Mouse (Mus musculus): ENCODE results near the gene Pou1f1.
A peak's percentile ranks its signal among the peaks of the same experiment; 100 is the strongest.

Pou1f1 gene

DNA sequence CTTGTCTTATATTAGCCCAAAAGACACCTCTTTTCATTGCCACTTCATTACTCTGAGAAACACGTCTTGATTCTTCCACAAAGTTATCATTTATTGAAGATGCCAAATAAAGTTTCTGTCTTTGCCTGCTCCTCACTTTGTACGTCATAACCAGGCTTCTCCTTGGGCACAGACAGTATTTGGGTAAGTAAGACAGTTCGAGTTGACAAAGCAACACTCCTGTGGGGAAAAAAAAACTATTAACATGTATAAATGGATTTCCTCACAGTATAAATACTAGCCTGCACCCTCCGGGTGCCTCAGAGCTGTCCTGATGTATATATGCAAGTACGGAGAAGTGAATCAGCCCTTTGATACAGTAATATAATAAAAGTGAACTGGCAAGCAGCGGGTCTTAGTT, at the start of gene Pou1f1:
TSS of gene Pou1f1 (plus strand) at position 301 of the 400 bp plus-strand sequence.
- no peak for DNase-seq (ENCODE audit: low spot score in 2 of 2)

DNA sequence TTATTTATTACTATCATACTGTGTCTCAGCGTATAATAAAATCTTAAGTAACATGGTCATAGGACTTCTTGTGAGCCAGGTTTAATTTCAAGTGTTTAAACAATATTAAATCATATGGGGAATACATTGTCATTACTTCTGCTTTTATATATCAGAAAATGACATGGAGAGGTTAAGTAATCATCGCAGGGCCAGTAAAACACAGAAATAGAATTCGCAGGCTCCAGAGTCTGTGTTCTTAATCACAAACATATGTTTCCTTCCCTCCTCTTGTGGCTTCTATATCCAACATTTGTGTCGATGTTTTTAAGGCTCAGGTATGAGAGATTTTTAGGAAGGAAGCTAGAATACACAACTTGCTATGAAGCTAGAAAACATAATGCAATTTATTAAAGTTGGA, 49.7 kb upstream of the Pou1f1 start:
- no peak for DNase-seq (ENCODE audit: low spot score in 2 of 2)

DNA sequence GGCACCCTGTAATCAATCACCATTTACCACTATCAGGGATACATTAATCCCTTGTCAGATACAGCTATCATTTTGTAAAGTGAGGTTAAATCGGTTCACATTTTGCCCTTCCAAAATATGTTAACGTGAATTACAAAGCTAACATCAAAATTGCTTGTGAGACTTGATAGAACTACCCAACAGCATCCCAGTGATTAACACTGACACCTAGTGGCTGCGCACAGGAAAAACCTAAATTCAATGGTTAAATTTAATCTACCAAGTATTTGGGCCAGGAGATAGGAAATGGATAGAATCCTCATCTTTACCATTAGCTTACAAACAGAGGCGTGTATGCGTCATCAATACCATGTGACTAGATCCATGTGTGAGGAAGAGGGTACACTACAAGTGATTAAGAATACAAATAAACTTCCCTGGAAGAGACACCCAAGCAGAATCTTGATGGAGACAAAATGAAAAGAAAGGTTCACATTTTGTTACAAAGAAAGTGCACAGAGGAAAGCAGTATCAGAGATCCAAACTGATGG, 47.8 kb upstream of the Pou1f1 start:
- DNase-seq (ENCODE audit: low spot score in 2 of 2): peak in 1 of 2 experiments; percentile 51

DNA sequence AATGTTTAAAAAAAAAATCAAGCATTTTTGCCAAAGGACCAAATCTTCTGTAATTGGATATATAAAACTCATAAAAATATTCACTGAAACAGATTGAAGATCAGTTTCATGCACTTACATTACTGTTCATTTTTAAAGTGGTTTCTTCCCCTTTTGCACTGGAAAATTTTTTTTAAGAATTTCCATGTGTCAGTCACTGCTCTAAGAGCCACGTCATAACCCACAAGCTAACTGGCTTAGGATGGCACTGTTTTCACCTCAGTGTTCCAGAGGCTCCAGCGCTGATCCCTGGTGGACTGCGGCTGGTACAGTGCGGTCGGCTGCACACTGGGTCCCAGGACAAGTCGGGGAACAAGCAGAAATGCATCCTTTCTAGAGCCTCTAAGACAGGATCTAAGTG, 34.6 kb upstream of the Pou1f1 start:
- no peak for DNase-seq (ENCODE audit: low spot score in 2 of 2)

DNA sequence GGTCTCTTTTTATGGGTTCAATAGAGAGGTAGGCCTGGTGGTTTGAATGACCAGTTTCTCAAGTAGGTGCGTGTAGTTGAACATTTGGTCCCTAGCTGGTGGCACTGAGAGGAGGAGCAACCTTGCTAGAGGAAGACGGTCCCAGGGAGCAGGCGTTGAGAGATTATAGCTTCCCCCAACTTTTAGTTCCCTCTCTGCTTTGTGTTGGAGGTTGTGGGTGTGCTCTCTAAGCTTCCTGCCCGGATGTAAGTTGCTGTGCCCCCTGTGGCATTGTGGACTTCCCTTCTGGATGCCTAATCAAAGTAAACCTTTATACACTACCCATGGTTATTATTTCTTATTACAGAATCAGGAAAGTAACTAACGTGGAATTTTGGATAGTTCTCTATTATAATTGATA, 24.3 kb upstream of the Pou1f1 start:
- no peak for DNase-seq (ENCODE audit: low spot score in 2 of 2)

DNA sequence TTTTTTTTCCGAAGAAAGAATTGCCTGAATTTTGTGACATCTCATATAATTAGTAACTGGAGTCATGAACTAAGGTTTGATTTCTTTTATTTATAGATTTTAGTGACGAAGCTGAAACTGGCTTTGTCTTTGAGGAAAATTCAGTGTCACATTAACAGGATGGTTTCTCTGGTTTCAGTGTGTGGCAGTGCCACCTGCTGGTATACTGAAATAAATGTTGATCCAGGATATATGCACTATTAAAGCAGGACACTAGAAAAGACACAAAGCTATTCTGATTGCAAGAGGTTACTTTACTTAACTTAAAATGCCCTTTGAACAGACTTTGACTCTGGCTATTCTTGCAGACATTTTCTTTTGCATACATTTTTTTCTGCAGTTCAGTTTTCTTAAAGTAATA, 23.3 kb upstream of the Pou1f1 start:
- peak; percentile 22 to 48 for DNase-seq (ENCODE audit: low spot score in 2 of 2)

DNA sequence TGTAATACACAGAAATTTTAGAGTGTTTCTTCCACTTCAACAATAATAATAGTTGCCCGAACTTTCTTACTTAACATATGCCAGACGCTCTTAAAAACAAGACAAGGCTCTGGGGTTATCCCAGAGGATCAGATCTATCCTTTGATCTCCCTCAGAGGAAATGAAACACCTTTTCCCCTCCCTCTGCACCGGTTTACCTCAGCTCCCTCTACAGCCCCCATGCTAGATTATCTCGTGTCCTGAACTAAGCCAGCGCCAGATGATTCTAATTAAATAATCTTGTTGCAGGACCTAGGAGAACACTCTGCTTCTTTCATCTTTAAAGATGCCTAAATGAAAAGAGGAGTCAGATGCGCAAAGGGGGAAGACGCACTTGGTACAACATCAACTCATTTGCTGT, 6.1 kb upstream of the Pou1f1 start:
- DNase-seq (ENCODE audit: low spot score in 2 of 2): no peak

DNA sequence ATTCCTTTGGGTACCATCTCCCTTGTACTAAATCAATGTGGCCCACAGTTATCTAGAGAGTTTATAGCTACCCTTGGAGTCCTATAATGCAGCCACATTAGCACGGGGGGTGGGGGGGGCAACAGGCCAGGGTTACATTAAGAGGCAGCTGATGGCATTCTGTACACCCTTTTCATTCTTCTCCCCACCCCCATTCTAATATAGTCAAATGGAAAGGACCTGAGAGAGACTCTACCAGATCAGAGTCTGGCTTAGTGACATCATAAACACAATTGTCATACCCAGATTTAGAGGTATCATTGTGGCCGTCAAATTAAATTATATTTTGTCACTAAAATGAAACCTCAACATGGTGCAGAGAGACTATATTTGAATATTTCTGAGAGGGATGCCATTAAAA, 5.7 kb downstream of the Pou1f1 start:
- no peak for DNase-seq (ENCODE audit: low spot score in 2 of 2)

DNA sequence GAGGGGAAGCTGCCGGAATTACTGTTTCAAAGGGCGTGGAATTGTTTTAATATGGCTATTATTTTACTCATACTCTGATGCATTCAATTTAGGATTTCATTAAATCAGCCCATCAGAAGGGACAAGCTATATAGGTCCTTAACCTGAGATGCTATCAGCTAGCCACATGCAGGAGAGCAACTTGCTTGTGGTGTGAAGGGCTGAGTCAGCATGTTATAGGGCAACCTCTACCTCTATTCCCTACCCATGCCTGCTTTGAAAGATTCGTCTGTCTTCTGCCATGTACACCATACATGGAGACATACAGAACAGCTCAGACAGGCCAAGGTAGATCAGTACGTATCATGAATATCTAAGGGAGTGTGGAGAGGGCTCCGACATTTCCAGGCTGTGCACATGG, 6.4 kb downstream of the Pou1f1 start:
- no peak for DNase-seq (ENCODE audit: low spot score in 2 of 2)

DNA sequence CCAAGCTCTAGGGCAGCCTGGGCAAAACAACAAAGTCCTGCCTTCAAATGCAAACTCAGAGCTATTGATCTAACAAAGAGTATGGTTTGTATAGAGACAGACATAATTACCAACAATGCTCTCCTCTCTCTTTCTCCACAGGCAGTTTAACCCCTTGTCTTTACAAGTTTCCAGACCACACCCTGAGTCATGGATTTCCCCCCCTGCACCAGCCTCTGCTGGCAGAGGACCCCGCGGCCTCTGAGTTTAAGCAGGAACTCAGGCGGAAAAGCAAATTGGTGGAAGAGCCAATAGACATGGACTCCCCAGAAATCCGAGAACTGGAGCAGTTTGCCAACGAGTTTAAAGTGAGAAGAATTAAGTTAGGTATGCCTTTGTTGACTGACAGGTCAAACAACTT, 9.3 kb downstream of the Pou1f1 start:
- no peak for DNase-seq (ENCODE audit: low spot score in 2 of 2)

DNA sequence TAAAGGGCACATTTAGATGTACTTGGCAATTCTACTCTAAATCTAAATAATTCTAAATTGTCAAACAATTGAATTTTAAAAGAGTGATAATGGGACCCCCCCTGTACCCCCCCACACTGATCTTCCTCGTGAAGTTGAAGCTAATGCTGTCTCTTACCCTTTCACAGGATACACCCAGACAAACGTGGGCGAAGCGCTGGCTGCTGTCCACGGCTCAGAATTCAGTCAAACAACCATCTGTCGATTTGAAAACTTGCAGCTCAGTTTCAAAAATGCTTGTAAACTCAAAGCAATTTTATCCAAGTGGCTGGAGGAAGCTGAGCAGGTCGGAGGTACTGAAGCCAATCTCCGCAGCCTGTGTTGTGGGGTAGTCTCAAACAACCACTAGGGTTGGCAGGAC, 11.4 kb downstream of the Pou1f1 start:
- DNase-seq (ENCODE audit: low spot score in 2 of 2): peak; percentile 83 to 88

DNA sequence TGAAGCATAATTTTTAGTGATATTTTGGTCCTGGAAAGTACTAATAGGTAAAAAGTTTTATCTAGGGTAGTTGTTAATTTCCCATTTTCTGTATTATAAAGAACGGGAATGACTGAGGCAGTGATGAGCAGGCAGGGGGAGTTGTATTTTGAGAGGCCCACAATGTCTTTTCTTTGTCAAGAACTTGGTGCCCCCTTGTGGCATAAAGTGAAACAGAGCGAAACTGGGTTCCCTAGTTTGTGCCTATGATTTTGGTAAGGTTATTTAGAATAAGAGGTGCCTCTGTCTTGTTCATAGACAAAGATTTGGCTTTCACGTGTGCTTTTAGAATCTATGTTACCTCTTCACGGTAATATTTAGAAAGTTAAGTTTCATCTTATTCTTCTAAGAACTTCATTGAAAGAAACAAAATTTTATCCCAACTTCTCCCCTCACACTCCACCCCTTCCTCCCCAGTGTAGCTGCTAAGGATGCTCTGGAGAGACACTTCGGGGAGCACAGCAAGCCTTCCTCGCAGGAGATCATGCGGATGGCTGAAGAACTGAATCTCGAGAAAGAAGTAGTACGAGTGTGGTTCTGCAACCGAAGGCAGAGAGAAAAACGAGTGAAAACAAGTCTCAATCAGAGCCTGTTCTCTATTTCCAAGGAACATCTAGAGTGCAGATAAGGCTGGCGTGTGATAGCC, 13.1 kb downstream of the Pou1f1 start:
- DNase-seq (ENCODE audit: low spot score in 2 of 2): peak; percentile 45 to 79

DNA sequence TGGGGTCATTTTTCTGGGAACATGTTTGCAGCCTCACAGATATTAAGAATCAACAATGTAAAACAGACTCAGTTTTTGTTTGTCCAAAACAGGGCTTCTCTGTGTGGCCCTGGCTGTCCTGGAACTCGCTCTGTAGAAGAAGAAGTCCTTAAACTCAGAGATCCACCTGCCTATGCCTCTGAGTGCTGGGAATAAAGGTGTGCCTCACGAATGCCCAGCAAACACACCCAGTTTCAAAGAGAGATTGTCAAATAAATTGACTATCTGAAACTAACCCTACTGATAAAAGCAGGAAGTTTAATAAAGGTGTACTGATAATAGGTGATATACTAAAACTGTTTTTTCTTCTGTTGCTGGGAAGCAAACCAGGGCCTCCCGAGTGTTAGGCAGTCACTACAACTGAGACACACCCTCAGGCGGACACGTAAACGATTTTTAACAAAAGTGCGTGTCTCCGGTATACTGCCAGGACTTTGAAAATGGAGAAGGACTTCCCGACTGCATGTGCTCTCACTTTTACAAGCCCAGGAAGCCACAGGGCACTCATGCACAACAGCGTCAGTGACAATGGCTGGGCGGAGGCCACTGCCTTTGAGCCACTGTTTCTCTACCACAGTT, 23.5 kb downstream of the Pou1f1 start:
- no peak for DNase-seq (ENCODE audit: low spot score in 2 of 2)

DNA sequence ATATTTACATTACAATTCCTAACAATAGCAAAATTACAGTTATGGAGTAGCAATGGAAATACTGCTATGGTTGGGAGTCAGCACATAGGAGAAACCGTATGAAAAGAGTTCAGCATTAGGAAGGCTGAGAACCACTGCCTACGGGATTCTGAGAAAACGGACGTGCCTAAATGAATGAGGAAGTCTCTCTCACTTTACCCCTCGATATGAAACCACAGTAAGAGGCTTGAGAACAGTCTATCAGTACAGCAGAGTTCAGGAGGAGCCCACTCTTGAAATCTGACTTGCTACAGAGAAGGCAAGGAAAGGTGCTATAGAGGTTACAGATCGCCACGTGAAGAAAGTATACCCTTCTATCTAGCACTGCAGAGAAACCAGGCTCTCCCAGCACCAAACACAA, 28.6 kb downstream of the Pou1f1 start:
- DNase-seq (ENCODE audit: low spot score in 2 of 2): no peak

DNA sequence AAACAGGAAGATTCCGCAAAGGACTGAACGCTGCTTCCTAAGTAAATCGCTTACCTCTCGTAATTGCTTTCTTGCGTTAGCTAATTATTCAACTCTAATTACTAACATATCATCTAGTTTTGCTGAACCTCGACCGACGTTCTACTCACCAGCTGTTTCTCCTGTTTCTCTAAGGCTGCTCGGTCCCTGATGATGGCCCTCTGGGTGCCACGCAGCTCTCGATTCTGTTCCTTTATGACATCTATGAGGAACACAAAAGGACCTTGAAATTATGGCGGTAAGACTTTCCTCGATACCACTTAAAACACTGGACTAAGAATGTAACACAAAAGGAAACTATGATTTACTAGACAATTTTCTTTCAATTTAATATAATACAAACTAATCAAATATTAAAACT, 30.5 kb downstream of the Pou1f1 start:
- no peak for DNase-seq (ENCODE audit: low spot score in 2 of 2)

DNA sequence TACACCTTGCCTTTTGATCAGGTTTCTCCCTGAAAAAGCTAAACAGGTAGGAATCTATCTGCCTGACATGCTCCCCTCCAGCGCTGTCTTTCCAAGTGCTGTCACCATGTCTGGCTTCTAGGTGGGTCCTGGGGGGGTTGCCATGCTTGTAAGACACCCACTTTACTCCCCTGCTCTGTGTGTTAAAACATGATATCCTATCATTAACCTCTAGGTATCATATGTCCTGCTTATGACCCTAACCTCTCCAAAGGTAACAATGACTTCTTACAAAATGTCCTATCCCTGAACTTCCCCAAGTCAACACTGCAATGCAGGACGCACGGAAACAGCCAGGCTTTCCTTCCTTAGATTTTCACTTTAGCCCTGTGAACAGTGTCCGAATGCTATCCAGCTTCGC, 34.0 kb downstream of the Pou1f1 start:
- no peak for DNase-seq (ENCODE audit: low spot score in 2 of 2)

DNA sequence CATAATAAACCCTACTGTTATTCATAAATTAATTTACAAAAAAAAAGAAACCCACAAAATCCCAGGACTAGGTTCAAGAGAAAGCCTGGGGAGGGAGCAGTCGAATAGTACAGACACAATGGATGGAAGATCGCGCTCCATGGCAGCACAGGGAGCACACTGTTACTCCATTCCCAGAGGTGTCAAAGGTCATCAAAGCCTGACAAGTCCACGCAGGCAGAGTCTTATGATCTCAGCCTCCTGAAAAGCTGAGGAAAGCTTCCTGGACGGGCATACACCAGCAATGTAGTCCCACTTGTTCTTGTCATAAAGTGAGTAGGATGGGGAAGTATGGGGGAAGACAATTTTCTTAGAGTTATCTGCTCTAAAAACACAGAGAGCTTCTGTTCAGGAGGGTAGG, 37.1 kb downstream of the Pou1f1 start:
- no peak for DNase-seq (ENCODE audit: low spot score in 2 of 2)

DNA sequence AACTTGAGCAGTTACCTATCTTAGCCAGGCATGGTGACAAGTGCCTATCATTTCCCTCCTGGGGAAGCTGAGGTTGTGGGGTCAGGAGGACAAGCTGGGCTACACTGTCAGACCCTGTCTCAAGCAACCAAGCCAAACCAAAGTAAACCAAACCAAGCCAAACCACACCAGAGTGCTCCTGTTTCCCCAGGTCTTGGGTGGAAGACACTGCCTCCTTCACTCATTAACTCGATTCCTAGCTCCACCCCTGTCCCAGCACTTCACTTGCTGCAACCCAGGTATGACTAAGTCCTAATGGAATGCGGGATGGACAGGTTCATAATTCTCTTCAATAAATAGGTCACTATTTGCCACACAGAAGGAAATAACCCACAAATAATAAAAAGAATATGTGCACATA, 39.3 kb downstream of the Pou1f1 start:
- no peak for DNase-seq (ENCODE audit: low spot score in 2 of 2)

DNA sequence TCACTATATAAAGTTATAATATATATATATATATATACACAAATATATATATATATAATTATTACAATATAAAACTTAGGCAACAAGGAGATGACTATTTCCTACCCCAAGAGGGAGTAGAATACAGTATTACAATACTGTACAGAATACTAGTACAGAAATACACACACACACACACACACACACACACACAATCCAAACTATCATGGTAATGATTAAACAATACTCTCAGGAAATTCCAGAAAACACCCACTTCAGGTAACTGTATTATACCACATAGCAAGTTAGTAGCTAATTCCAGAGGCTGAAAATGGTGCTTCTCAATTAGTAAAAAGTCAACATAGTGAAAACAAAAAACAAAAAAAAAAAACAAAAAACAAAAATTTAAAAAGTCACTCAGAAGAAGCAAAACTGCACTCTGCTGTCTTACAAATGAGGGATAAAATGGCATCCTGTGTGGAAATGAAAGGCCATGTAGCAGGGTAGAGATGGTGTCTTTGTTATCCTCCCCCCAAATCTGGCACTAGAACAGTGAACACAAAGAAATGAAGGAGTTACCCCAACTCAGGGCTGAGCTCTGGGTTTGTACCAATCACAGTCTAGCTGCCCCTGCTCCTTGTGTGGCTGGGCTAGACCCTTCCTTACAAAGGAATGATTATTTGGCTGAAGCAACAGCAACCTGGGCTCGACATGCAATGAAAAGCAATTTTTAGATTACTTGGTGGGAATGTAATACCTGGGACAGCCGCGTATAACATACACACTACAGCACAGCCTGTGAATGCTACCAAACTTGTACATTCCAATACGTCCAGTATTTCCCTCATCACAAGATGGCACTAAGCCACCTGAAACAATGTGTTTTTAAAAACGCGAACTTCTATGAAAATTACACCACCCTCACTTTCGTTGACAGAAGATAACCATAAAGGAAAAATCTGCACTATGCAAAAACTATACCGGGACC, 41.0 kb downstream of the Pou1f1 start:
- DNase-seq (ENCODE audit: low spot score in 2 of 2): peak in 1 of 2 experiments; percentile 6

DNA sequence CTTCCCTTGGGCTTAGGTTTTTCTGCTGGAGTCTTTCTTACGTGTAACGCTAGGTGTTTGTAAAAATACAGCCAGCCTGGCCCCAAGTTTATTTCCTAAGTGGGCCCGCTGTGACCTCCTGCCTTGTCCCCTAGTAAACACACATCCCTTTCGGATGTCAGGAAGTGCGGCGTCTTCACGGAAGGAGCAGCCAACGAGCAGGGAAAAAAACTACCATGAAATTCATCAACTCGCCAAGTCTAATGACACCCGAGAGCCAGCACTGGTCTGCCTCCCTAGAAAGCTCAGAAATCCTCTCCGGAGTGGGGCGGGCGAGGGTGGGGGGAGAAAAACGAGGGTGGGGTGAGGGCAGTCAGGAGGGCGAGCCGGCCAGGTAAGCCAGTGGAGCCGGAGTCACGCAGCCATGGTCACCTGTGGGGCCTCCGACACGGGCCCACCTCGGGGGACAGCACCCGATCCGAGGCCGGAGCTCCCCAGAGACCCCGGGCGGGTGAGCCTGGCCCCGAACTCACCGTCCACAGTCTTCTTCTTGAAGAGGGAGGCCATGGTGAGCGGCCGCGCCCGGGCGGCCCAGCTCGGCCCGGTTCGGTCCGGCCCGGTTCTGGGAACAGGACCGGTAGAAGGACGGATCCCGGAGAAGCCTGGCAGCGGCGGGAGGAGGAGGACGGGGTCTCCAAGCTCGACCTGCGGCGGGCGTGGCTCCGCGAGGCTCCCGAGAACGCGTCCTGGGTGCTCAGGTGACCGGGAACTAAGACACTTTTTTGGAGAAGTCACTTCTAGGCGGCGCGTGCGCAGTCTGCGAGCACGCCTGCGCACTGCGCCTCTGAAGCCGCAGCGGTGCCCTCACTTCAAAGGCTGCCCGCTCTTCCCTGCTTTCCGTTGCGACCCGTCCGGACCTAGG, 41.9 kb downstream of the Pou1f1 start, which contains the start of gene Chmp2b:
TSS of gene Chmp2b (minus strand) at position 764 of the 901 bp plus-strand sequence.
- peak; percentile 84 to 89 for DNase-seq (ENCODE audit: low spot score in 2 of 2)

DNA sequence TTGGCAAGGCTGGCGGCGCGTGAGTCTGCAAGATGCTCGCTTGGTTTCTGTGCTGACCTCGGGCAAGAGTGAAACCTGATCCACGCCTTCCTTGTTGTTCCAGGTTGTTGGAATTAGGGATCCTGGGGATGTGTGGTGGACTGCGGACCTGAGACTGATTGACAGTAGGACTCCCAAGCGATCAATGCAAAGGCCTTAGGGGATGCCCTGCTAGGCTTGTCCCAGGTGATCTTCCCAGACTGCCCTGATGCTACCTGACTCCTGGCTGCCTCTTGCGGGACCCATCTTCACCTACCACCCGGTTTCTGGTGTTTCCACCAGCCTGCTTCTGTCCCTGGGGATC, 42.5 kb downstream of the Pou1f1 start:
- no peak for DNase-seq (ENCODE audit: low spot score in 2 of 2)

Measured in frontal cortex, postnatal 36 days (tissue).